Mouse (Mus musculus): Measurements from ENCODE around the gene Sema4f.

The Sema4f gene

GRCm38 (mm10) chr6:82939167-82939912 is at the start of gene Sema4f:
Gene Sema4f (minus strand): TSS chr6:82939769.
- DNase-seq (ENCODE audit: low spot score): peak; percentile 86

GRCm38 (mm10) chr6:82987411-82987971 is 47.9 kb upstream of the Sema4f start:
- no peak for DNase-seq (ENCODE audit: low spot score)

- DNase-seq (ENCODE audit: low spot score): peak; percentile 76
Measured at GRCm38 (mm10) chr6:82971031-82971430, 31.5 kb upstream of the Sema4f start.

GRCm38 (mm10) chr6:82969249-82970084 is 29.9 kb upstream of the Sema4f start:
- peak; percentile 66 for DNase-seq (ENCODE audit: low spot score)

- no peak for DNase-seq (ENCODE audit: low spot score)
Measured at GRCm38 (mm10) chr6:82961664-82962063, 22.1 kb upstream of the Sema4f start.

GRCm38 (mm10) chr6:82956553-82957251 is 17.1 kb upstream of the Sema4f start:
- DNase-seq (ENCODE audit: low spot score): peak; percentile 83

GRCm38 (mm10) chr6:82946651-82947050 is 7.1 kb upstream of the Sema4f start, which contains the start of gene M1ap:
Gene M1ap (plus strand): TSS chr6:82946902.
- DNase-seq (ENCODE audit: low spot score): no peak

- no peak for DNase-seq (ENCODE audit: low spot score)
Measured at GRCm38 (mm10) chr6:82945750-82946149, 6.2 kb upstream of the Sema4f start.

- no peak for DNase-seq (ENCODE audit: low spot score)
Measured at GRCm38 (mm10) chr6:82940765-82941164, 1.2 kb upstream of the Sema4f start.

GRCm38 (mm10) chr6:82934616-82935230 is 4.8 kb downstream of the Sema4f start:
- no peak for DNase-seq (ENCODE audit: low spot score)

- DNase-seq (ENCODE audit: low spot score): no peak
Measured at GRCm38 (mm10) chr6:82927617-82928016, 12.0 kb downstream of the Sema4f start.

- no peak for DNase-seq (ENCODE audit: low spot score)
Measured at GRCm38 (mm10) chr6:82926528-82926927, 13.0 kb downstream of the Sema4f start.

- no peak for DNase-seq (ENCODE audit: low spot score)
Measured at GRCm38 (mm10) chr6:82926106-82926505, 13.5 kb downstream of the Sema4f start.

- no peak for DNase-seq (ENCODE audit: low spot score)
Measured at GRCm38 (mm10) chr6:82925005-82925404, 14.6 kb downstream of the Sema4f start.

GRCm38 (mm10) chr6:82921426-82922224 is 17.9 kb downstream of the Sema4f start:
- DNase-seq (ENCODE audit: low spot score): no peak

GRCm38 (mm10) chr6:82919520-82919919 is 20.0 kb downstream of the Sema4f start:
- no peak for DNase-seq (ENCODE audit: low spot score)

GRCm38 (mm10) chr6:82918371-82918770 is 21.2 kb downstream of the Sema4f start:
- DNase-seq (ENCODE audit: low spot score): no peak

- peak; percentile 37 for DNase-seq (ENCODE audit: low spot score)
Measured at GRCm38 (mm10) chr6:82917778-82918129, 21.8 kb downstream of the Sema4f start.

GRCm38 (mm10) chr6:82917076-82917777 is 22.3 kb downstream of the Sema4f start:
- no peak for DNase-seq (ENCODE audit: low spot score)

GRCm38 (mm10) chr6:82916459-82916858 is 23.1 kb downstream of the Sema4f start:
- DNase-seq (ENCODE audit: low spot score): no peak
